Mouse (Mus musculus): ENCODE measurements at regions not wholly inside any gene's neighbourhood (a gene's known extent, or its start where the extent isn't known, plus 50 kb on each side); places are given as distances from the start of the nearest gene placed in this dataset.
"Not testable (repeated sequence)": the region's sequence is repeated elsewhere in the genome, so short reads cannot be mapped to it uniquely, and the experiment has no call there.

- not testable (repeated sequence) for H3K27ac ChIP-seq (ENCODE audit: low read length); DNase-seq (ENCODE audit: low spot score); H3K4me2 ChIP-seq (replicated peaks; ENCODE audit: low read depth, low read length); H3K9me3 ChIP-seq (ENCODE audit: low read length); H3K4me1 ChIP-seq (ENCODE audit: insufficient read depth, low read depth, low read length); ATAC-seq; H3K9ac ChIP-seq (replicated peaks; ENCODE audit: low read depth); H3K36me3 ChIP-seq (ENCODE audit: insufficient read depth, low read length); H3K4me3 ChIP-seq (ENCODE audit: low read depth, low read length); H3K27me3 ChIP-seq (replicated peaks; ENCODE audit: insufficient read depth, low read length)
- WGBS = 20% methylated on average over 1 of the region's 1 CpGs
These were observed 790.7 kb downstream of the Prdm13 start for GRCm38 (mm10) chr4:20895081-20895480.

- Histone ChIP-seq H3K27ac (ENCODE audit: low read length) (no peak overlapping the region), H3K4me3 (ENCODE audit: low read depth, low read length) (no peak overlapping the region), H3K36me3 (ENCODE audit: insufficient read depth, low read length) (no peaks in the 10 kb centered on the region), H3K4me2 (replicated peaks; ENCODE audit: low read depth, low read length) (no peak overlapping the region), H3K9ac (replicated peaks; ENCODE audit: low read depth) (no peak overlapping the region), H3K9me3 (ENCODE audit: low read length) (no peaks in the 10 kb centered on the region), H3K27me3 (replicated peaks; ENCODE audit: insufficient read depth, low read length) (no peaks in the 10 kb centered on the region), H3K4me1 (ENCODE audit: insufficient read depth, low read depth, low read length) (no peaks in the 10 kb centered on the region)
- no peak for TF ChIP-seq EP300 (IDR thresholded peaks at IDR 0.05)
- peak; percentile 22; the same call in 1 of the 2 replicates for TF ChIP-seq CTCF (IDR thresholded peaks at IDR 0.05)
- ATAC-seq = no peak
- no peak for DNase-seq (ENCODE audit: low spot score)
- whole genome bisulfite sequencing = 39% methylated on average over 1 of the region's 1 CpGs
These were observed 791.9 kb downstream of the Prdm13 start for GRCm38 (mm10) chr4:20893872-20894271.

GRCm38 (mm10) chr4:20860696-20861428 is 824.9 kb downstream of the Prdm13 start:
- H3K36me3 ChIP-seq (ENCODE audit: insufficient read depth, low read length) = no peaks in the 10 kb centered on the region
- no peaks in the 10 kb centered on the region for H3K4me1 ChIP-seq (ENCODE audit: insufficient read depth, low read depth, low read length)
- H3K4me3 ChIP-seq (ENCODE audit: low read depth, low read length) = no peak overlapping the region
- H3K4me2 ChIP-seq (replicated peaks; ENCODE audit: low read depth, low read length) = no peak overlapping the region
- H3K27me3 ChIP-seq (replicated peaks; ENCODE audit: insufficient read depth, low read length) = no peaks in the 10 kb centered on the region
- 86% methylated on average over 15 of the region's 15 CpGs for WGBS
- ATAC-seq (no peak), DNase-seq (ENCODE audit: low spot score) (no peak)
- H3K27ac ChIP-seq (ENCODE audit: low read length) = no peak overlapping the region
- TF ChIP-seq EP300 (IDR thresholded peaks at IDR 0.05) (no peak), CTCF (IDR thresholded peaks at IDR 0.05) (no peak)
- H3K9ac ChIP-seq (replicated peaks; ENCODE audit: low read depth) = no peak overlapping the region
- H3K9me3 ChIP-seq (ENCODE audit: low read length) = no peaks in the 10 kb centered on the region

- not testable (repeated sequence) for H3K9ac ChIP-seq (replicated peaks; ENCODE audit: low read depth); H3K4me1 ChIP-seq (ENCODE audit: insufficient read depth, low read depth, low read length); DNase-seq (ENCODE audit: low spot score); H3K9me3 ChIP-seq (ENCODE audit: low read length); ATAC-seq; H3K4me2 ChIP-seq (replicated peaks; ENCODE audit: low read depth, low read length); H3K27me3 ChIP-seq (replicated peaks; ENCODE audit: insufficient read depth, low read length); H3K36me3 ChIP-seq (ENCODE audit: insufficient read depth, low read length); H3K4me3 ChIP-seq (ENCODE audit: low read depth, low read length); H3K27ac ChIP-seq (ENCODE audit: low read length)
- 66% methylated on average over 8 of the region's 8 CpGs for WGBS
These were observed 825.7 kb downstream of the Prdm13 start for GRCm38 (mm10) chr4:20860066-20860465.

- WGBS = 55% methylated on average over 2 of the region's 2 CpGs
- TF ChIP-seq CTCF (IDR thresholded peaks at IDR 0.05) (no peak), EP300 (IDR thresholded peaks at IDR 0.05) (no peak)
These were observed 837.3 kb downstream of the Prdm13 start for GRCm38 (mm10) chr4:20848424-20848823.

GRCm38 (mm10) chr4:20844570-20844969 is 841.2 kb downstream of the Prdm13 start:
- no peak for DNase-seq (ENCODE audit: low spot score)
- no peak for ATAC-seq
- H3K9me3 ChIP-seq (ENCODE audit: low read length) = no peaks in the 10 kb centered on the region
- H3K27ac ChIP-seq (ENCODE audit: low read length) = no peak overlapping the region
- no peak overlapping the region for H3K9ac ChIP-seq (replicated peaks; ENCODE audit: low read depth)
- no peaks in the 10 kb centered on the region for H3K36me3 ChIP-seq (ENCODE audit: insufficient read depth, low read length)
- H3K4me1 ChIP-seq (ENCODE audit: insufficient read depth, low read depth, low read length) = no peaks in the 10 kb centered on the region
- no peak overlapping the region for H3K4me2 ChIP-seq (replicated peaks; ENCODE audit: low read depth, low read length)
- H3K4me3 ChIP-seq (ENCODE audit: low read depth, low read length) = no peak overlapping the region
- no peaks in the 10 kb centered on the region for H3K27me3 ChIP-seq (replicated peaks; ENCODE audit: insufficient read depth, low read length)
- TF ChIP-seq EP300 (IDR thresholded peaks at IDR 0.05) (no peak), CTCF (IDR thresholded peaks at IDR 0.05) (no peak)
- WGBS = 77% methylated on average over 3 of the region's 3 CpGs

More at GRCm38 (mm10) chr4:20848424-20848823, 837.3 kb downstream of the Prdm13 start:
- H3K4me2 ChIP-seq (replicated peaks; ENCODE audit: low read depth, low read length) = no peak overlapping the region
- no peaks in the 10 kb centered on the region for H3K27me3 ChIP-seq (replicated peaks; ENCODE audit: insufficient read depth, low read length)
- no peaks in the 10 kb centered on the region for H3K36me3 ChIP-seq (ENCODE audit: insufficient read depth, low read length)
- H3K9me3 ChIP-seq (ENCODE audit: low read length) = no peaks in the 10 kb centered on the region
- no peak overlapping the region for H3K27ac ChIP-seq (ENCODE audit: low read length)
- H3K4me3 ChIP-seq (ENCODE audit: low read depth, low read length) = no peak overlapping the region
- no peaks in the 10 kb centered on the region for H3K4me1 ChIP-seq (ENCODE audit: insufficient read depth, low read depth, low read length)
- no peak overlapping the region for H3K9ac ChIP-seq (replicated peaks; ENCODE audit: low read depth)
- DNase-seq (ENCODE audit: low spot score) (no peak), ATAC-seq (no peak)
